Mouse (Mus musculus) brain, embryonic 14.5 days (tissue): ENCODE measurements at regions not wholly inside any gene's neighbourhood (a gene's known extent, or its start where the extent isn't known, plus 50 kb on each side); places are given as distances from the start of the nearest gene placed in this dataset.

Experiments used
- DNase-seq: peaks from one replicate; pipeline ENCODE4 v3.0.0-alpha.2; 2011; ENCODE audit warnings: low read depth
- CTCF ChIP-seq: fragments of 200-500 bp; IDR thresholded peaks from 2 replicates; pipeline ENCODE4 v1.5.1; 2012; ENCODE audit warnings: inconsistent platforms, mild to moderate bottlenecking, moderate library complexity, borderline replicate concordance; ENCODE audit not compliant: insufficient read depth, insufficient read length; ENCODE audit errors: extremely low read depth
- POLR2A ChIP-seq: fragments of 200-500 bp; IDR thresholded peaks from 2 replicates; pipeline ENCODE4 v1.6.1; 2012; ENCODE audit warnings: mild to moderate bottlenecking, inconsistent platforms, borderline replicate concordance; ENCODE audit not compliant: poor library complexity, insufficient read depth, insufficient read length, severe bottlenecking; ENCODE audit errors: extremely low read depth

GRCm38 (mm10) chr13:111014142-111014541 lies 240.7 kb upstream of the Actbl2 start:
- DNase-seq = peak; percentile 20
- TF ChIP-seq POLR2A (no peak), CTCF (no peak)

GRCm38 (mm10) chr13:111030111-111030510 lies 224.7 kb upstream of the Actbl2 start:
- TF ChIP-seq CTCF (no peak), POLR2A (no peak)
- DNase-seq = no peak

GRCm38 (mm10) chr13:111031633-111032032 lies 223.2 kb upstream of the Actbl2 start:
- no peak for TF ChIP-seq POLR2A
- no peak for TF ChIP-seq CTCF
- no peak for DNase-seq

- no peak for DNase-seq
- TF ChIP-seq POLR2A (no peak), CTCF (no peak)
Measured at GRCm38 (mm10) chr13:111043637-111044036, 211.2 kb upstream of the Actbl2 start.

- peak; percentile 59 for DNase-seq
- no peak for TF ChIP-seq POLR2A
- TF ChIP-seq CTCF = no peak
Measured at GRCm38 (mm10) chr13:111044328-111045002, 210.3 kb upstream of the Actbl2 start.

GRCm38 (mm10) chr13:111050097-111050496 lies 204.7 kb upstream of the Actbl2 start:
- TF ChIP-seq CTCF (no peak), POLR2A (no peak)
- peak; percentile 43 for DNase-seq

- DNase-seq = no peak
- TF ChIP-seq POLR2A = no peak
- TF ChIP-seq CTCF = no peak
Measured at GRCm38 (mm10) chr13:111055817-111056216, 199.0 kb upstream of the Actbl2 start.

GRCm38 (mm10) chr13:111087753-111088152 lies 167.1 kb upstream of the Actbl2 start:
- TF ChIP-seq CTCF = no peak
- TF ChIP-seq POLR2A = no peak
- no peak for DNase-seq

GRCm38 (mm10) chr13:111096071-111096470 lies 158.7 kb upstream of the Actbl2 start:
- DNase-seq = no peak
- TF ChIP-seq POLR2A (no peak), CTCF (no peak)

- DNase-seq = no peak
- TF ChIP-seq POLR2A = no peak
Measured at GRCm38 (mm10) chr13:111097336-111097735, 157.5 kb upstream of the Actbl2 start.

- DNase-seq = no peak
Measured at GRCm38 (mm10) chr13:111098738-111099137, 156.1 kb upstream of the Actbl2 start.

GRCm38 (mm10) chr13:111099252-111099651 lies 155.6 kb upstream of the Actbl2 start:
- peak; percentile 34 for DNase-seq

More at GRCm38 (mm10) chr13:111098738-111099137, 156.1 kb upstream of the Actbl2 start:
- no peak for TF ChIP-seq CTCF
- TF ChIP-seq POLR2A = no peak

More at GRCm38 (mm10) chr13:111099252-111099651, 155.6 kb upstream of the Actbl2 start:
- no peak for TF ChIP-seq CTCF
- no peak for TF ChIP-seq POLR2A
